Mouse (Mus musculus) liver, adult 2 months (tissue): ENCODE measurements around the gene Sycn.
"Not testable (repeated sequence)": the region's sequence is repeated elsewhere in the genome, so short reads cannot be mapped to it uniquely, and the experiment has no call there.

ENCODE experiments used
- CTCF ChIP-seq: fragments of 200-500 bp; IDR thresholded peaks from 2 replicates; pipeline ENCODE4 v1.5.1; 2011; ENCODE audit warnings: low read depth, low read length, control low read depth
- POLR2A ChIP-seq: fragments of 200-500 bp; IDR thresholded peaks from 2 replicates; pipeline ENCODE4 v1.6.1; 2011; ENCODE audit warnings: low read length, control low read depth; ENCODE audit not compliant: insufficient read depth; ENCODE audit errors: extremely low read depth

DNA sequence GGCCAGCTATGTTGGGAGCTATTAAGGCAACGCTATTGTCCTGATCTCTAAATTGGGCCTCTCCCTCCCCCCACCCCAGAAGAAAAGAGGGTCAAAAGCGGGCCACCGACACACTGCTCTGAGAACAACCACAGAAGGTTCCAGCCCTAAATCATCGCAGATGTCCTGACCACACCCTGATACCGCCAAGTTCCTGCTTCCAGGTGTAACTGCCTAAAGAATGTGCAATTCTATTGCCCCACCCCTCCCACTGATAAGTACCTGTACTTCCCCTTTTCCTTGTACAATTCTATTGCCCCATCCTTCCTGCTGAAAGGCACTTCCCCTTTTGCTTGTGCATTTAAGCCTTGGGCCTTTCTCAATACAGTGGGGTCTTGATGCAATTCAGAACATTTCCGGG lies 1.8 kb upstream of the Sycn start:
- TF ChIP-seq CTCF, POLR2A: not testable (repeated sequence)
